Mouse (Mus musculus) E14TG2a.4 (cell line): Measurements from ENCODE around the gene 4930432M17Rik.

ENCODE experiments used
- CTCF ChIP-seq: conservative IDR thresholded peaks from 2 replicates; pipeline ENCODE4 v1.5.1; 2014; ENCODE audit warnings: low read length
- NANOG ChIP-seq: IDR thresholded peaks from 2 replicates; pipeline ENCODE4 v1.6.1; 2014; ENCODE audit warnings: borderline replicate concordance, low read length, mixed read lengths
- POU5F1 ChIP-seq: IDR thresholded peaks from 2 replicates; pipeline ENCODE4 v1.6.1; 2014; ENCODE audit warnings: low read length, borderline replicate concordance

- TF ChIP-seq CTCF (no peak), NANOG (no peak), POU5F1 (no peak)
These were observed 32.8 kb downstream of the 4930432M17Rik start for GRCm38 (mm10) chr3:121703155-121703879.
